Mouse (Mus musculus): ENCODE data around the gene Nfyb.

Nfyb gene

DNA sequence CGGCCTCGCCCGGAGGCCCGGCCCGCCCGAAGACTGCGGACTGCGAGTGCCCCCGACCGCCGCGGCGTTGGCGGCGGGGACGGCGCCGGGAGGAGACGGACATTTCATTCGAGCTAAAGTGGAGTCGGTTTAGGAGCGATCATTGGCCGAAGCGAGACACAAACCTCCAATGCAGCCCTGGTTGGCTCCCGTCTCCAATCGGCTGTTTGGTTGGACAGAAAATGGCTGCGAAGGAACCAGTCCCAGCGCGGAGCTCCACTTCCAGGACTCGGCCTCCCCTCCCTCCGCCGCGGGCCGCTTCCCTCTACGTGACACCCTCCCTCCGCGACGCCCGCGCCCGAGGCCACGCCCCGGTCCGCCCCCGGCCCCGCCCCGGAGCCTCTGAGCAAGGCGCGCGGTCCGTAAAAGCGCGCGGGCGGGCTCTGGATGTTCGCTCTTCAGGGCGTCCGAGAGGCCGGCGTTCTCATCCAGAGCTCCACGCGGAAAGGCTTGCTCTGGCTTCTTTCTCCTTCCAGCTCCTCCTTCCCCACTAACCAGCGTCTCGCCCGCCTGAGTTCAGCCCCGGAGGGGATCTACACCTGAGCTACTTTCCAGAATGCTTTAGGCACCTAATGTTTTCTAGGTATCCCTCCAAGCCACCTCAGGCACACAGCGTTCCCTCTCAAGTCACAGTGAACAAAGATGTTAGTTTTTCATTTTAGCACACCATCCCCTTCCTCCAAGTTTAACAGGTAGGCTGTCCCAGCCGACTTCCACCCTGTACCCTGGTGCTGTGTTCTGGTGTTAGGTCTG, at the start of gene Nfyb:
TSS of gene Nfyb (minus strand) at position 305 of the 792 bp plus-strand sequence.
- peak; percentile 98 for DNase-seq

GRCm38 (mm10) chr10:82811855-82812431, 48.0 kb upstream of the Nfyb start:
- DNase-seq, result peak; percentile 87 to 89

- DNase-seq, result no peak
Observed at GRCm38 (mm10) chr10:82809352-82809751, 45.4 kb upstream of the Nfyb start.

- DNase-seq, result no peak
Observed at GRCm38 (mm10) chr10:82808891-82809290, 44.9 kb upstream of the Nfyb start.

GRCm38 (mm10) chr10:82808155-82808554, 44.2 kb upstream of the Nfyb start:
- DNase-seq, result no peak

DNA sequence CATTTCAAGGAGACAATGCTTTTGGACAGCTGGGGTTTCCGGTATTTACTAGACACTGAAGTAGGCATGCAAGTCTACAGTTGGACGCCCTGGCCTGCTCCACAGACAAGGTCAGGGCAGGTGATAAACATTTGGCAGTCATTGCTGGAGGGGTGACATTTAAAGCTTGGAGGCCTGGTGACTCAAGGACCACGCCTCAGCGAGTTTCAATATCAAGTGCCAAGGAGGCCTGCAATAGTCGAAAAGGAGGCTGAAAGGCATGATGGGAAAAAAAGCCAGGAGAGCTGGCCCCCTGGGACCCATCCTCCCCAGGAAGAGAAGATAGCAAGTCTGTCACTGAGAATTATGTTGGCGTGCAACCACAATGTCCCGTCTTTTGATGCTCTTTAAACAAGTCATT, 43.3 kb upstream of the Nfyb start:
- no peak for DNase-seq

DNA sequence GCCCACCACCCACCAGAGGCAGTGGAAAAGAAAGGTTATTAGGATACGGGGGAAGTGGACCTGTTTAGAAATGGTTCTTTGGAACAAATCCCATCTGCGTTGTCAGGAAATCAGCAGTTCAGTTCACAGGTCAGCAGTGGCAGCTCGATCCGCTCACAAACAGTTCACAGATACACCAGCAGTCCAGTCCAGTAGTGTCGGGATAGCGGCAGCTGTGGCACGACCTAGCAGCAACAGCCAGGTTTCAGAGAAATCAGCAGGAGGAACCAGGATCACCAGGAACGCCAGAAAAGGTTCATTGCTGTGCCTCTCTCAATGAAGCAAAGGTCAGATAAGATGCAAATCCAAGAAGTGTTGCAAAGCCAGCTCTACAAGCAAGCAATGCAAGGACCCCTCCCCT, 42.5 kb upstream of the Nfyb start:
- DNase-seq, result no peak

DNA sequence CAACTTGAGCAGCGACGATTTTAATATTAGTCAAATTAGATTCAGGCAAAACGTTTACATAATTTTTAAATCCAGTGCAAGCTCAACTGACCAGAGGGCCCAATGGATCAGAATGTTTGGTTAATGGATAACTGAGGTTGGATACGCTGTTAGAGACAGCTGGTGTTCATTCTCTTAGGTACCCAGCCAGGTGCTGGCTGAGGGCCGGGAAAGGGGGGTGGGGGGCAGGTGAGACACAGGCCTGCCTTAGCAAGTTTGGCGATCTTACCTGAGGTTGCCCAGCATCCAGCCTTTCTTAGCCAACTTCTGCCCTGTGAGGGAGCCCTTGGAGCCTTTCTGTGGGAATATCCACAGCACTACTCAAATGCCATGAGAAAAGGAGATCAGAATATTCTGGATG, 41.2 kb upstream of the Nfyb start:
- no peak for DNase-seq

DNA sequence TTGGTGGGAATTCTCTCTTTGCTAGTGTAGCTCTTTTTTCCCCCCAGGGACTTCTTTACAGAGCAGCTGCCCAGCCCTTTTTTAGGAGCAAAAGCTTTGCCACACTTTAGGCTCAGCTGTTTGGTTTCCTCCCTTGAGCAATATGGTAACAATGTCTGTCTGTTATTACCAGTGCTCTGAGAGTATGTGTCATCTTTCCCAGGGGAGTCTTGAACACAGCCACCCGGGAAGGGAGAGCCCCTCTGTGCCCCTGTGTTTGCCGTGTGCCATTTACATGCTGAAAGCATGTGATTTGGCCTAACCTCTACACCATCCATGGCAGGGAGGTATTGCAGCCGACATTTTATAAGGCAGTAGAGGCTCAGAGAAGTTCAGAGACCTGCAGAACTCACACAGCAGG, 40.5 kb upstream of the Nfyb start:
- no peak for DNase-seq

DNA sequence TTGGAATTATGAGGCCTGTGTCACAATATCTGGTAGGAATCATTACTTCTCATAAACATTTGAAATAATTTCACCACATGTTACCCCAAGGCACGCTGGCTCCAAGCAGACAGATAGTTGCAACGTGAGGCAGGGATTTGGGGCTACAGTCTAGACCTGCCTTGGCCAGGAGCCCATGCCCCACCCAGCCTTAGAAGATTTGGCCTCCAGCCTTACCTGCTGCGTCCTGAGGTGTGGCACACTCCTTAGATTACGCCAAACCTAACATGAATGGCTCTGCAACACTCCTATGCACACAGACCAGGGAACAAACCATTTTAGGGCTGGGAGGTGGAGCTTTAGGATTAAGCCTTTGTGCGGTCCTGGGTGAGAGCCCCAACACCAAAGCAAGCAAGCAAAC, 36.1 kb upstream of the Nfyb start:
- no peak for DNase-seq

GRCm38 (mm10) chr10:82798312-82798933, 34.5 kb upstream of the Nfyb start:
- DNase-seq, result peak; percentile 26 to 38

- peak in 1 of 2 experiments; percentile 29 for DNase-seq
Observed at GRCm38 (mm10) chr10:82797119-82797491, 33.2 kb upstream of the Nfyb start.

GRCm38 (mm10) chr10:82796471-82797118, 32.7 kb upstream of the Nfyb start:
- no peak for DNase-seq

GRCm38 (mm10) chr10:82795767-82796166, 31.8 kb upstream of the Nfyb start:
- no peak for DNase-seq

- DNase-seq, result peak; percentile 21 to 28
Observed at GRCm38 (mm10) chr10:82795071-82795731, 31.3 kb upstream of the Nfyb start.

GRCm38 (mm10) chr10:82792311-82792710, 28.4 kb upstream of the Nfyb start:
- no peak for DNase-seq

- DNase-seq, result no peak
Observed at GRCm38 (mm10) chr10:82791713-82792112, 27.8 kb upstream of the Nfyb start.

GRCm38 (mm10) chr10:82790504-82790903, 26.6 kb upstream of the Nfyb start:
- no peak for DNase-seq

GRCm38 (mm10) chr10:82789181-82789580, 25.2 kb upstream of the Nfyb start:
- no peak for DNase-seq

- no peak for DNase-seq
Observed at GRCm38 (mm10) chr10:82782472-82782871, 18.5 kb upstream of the Nfyb start.

DNA sequence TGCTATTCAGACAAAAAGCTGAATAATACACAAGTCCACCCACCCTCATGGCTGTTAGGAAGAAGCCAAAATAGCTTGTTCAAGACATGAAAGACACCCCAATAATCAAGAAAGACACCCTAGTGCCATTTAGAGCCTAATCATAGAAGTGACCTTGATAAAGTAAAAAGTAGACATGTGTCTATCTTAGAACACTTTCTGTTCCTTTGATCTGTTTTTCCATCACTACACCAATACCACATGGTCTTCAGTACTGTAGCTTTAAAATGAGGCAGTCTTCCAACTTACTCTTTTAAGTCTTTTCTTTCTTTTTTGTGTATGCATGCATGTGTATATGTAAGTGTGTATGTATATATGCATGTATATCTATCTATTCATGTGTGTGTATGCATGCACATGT, 16.9 kb upstream of the Nfyb start:
- no peak for DNase-seq

DNA sequence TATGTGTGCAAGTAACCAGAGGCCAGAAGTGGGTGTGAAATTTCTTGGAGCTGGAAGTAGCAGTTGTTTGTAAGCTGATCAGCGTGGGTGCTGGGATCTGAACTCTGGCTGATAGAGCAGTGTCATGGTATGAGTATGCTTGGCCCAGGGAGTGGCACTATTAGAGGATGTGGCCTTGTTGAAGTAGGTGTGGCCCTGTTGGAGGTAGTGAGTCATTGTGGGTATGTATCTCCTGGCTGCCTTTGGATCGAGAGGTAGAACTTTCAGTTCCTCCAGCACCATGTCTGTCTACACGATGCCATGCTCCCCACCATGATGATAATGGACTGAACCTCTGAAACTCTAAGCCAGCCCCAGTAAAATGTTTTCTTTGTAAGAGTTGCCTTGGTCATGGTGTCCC, 16.4 kb upstream of the Nfyb start:
- peak; percentile 39 to 51 for DNase-seq

DNA sequence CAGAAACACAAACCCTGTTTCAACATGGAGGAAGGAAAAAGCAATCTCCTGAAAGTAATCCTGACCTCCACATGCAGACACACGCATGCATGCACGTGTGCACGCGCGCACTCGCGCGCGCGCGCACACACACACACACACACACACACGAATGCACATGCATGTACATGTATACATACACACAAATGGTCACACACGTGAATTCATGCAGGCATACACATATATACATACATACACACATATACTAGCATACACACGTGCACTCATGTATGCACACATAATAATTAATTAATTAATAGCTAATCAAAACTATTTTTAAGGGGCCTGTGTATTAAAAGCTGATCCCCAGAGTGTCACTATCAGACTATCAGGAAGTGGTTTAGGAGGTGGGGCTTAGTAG, 15.9 kb upstream of the Nfyb start:
- DNase-seq, result no peak
